In genomic region chr17:14202291-14203030, GRCm38 (mm10) we compare ENCODE assay signal across 8 mouse cellular contexts. TPM values are rescaled to one million over a fixed set of nuclear protein-coding genes. Genes with fewer than 3 reads are reported as not detected.
A peak's percentile ranks its signal among the peaks of the same experiment; 100 is the strongest.
DNase-seq lines count a peak whose midpoint lies in the region; ATAC-seq and TF ChIP-seq lines count a peak whose summit lies in the region.

No protein-coding gene starts in this region.

- peak overlapping the region; percentile 83 for H3K4me2 ChIP-seq in heart, embryonic 16.5 days (ENCODE audit: low read depth, low read length)
- peak overlapping the region; percentile 92 for H3K4me2 ChIP-seq in neural tube, embryonic 12.5 days (replicated peaks)

- H3K27me3 ChIP-seq in cerebellum, adult 2 months (ENCODE audit: control insufficient read depth, insufficient read depth, low read length) = no peaks in the 10 kb centered on the region; the same call in 1 of the 2 replicates
- peaks cover 45% of the 10 kb centered on the region for H3K27me3 ChIP-seq in heart, embryonic 16.5 days (ENCODE audit: control insufficient read depth, insufficient read depth, low read length)
- H3K27me3 ChIP-seq in limb, embryonic 10.5 days (ENCODE audit: low read depth, poor library complexity, severe bottlenecking) = peaks cover 71% of the 10 kb centered on the region
- H3K27me3 ChIP-seq in neural tube, embryonic 12.5 days (replicated peaks) = peaks cover 55% of the 10 kb centered on the region

- no peaks in the 10 kb centered on the region for H3K9me3 ChIP-seq in ES-E14 (ENCODE audit: control insufficient read depth, insufficient read depth, low read depth, low read length)
- no peaks in the 10 kb centered on the region for H3K9me3 ChIP-seq in heart, embryonic 16.5 days (replicated peaks; ENCODE audit: control insufficient read depth, low read length)
- no peaks in the 10 kb centered on the region for H3K9me3 ChIP-seq in limb, embryonic 10.5 days (replicated peaks)
- H3K9me3 ChIP-seq in neural tube, embryonic 12.5 days = no peaks in the 10 kb centered on the region

- H3K27ac ChIP-seq in cerebellum, adult 2 months (ENCODE audit: insufficient read depth, low read length) = no peak overlapping the region
- H3K27ac ChIP-seq in ES-E14 (ENCODE audit: insufficient read depth, low read depth, low read length, poor library complexity, severe bottlenecking) = no peak overlapping the region
- no peak overlapping the region for H3K27ac ChIP-seq in heart, embryonic 16.5 days (ENCODE audit: low read length)
- H3K27ac ChIP-seq in limb, embryonic 10.5 days = no peak overlapping the region
- H3K27ac ChIP-seq in neural tube, embryonic 12.5 days = no peak overlapping the region

- H3K4me3 ChIP-seq in cerebellum, adult 2 months (replicated peaks; ENCODE audit: insufficient read depth, low read depth, low read length) = peak overlapping the region; percentile 56
- peak overlapping the region; percentile 83 to 87 for H3K4me3 ChIP-seq in ES-E14 (ENCODE audit: insufficient read depth in 1 of 2, low read depth in 1 of 2, low read length in 2 of 2, poor library complexity in 1 of 2, severe bottlenecking in 1 of 2)
- peak overlapping the region; percentile 65 for H3K4me3 ChIP-seq in heart, embryonic 16.5 days (ENCODE audit: low read length)
- H3K4me3 ChIP-seq in limb, embryonic 10.5 days = peak overlapping the region; percentile 77
- peak overlapping the region; percentile 54 for H3K4me3 ChIP-seq in neural tube, embryonic 12.5 days

- ATAC-seq in heart, embryonic 16.5 days (replicated peaks; ENCODE audit: extremely low read depth, insufficient read depth, low FRiP score) = no peak
- no peak for ATAC-seq in neural tube, embryonic 12.5 days (ENCODE audit: low FRiP score, low read depth)

- no peak for TF ChIP-seq POLR2A in cerebellum, adult 2 months (IDR thresholded peaks at IDR 0.05; ENCODE audit: borderline replicate concordance, insufficient read depth, low read length)

- peaks cover 9% of the 10 kb centered on the region; the same call in 1 of the 2 replicates for H3K36me3 ChIP-seq in ES-E14 (ENCODE audit: control insufficient read depth, insufficient read depth, low read length, poor library complexity, severe bottlenecking)
- no peaks in the 10 kb centered on the region for H3K36me3 ChIP-seq in heart, embryonic 16.5 days (ENCODE audit: control insufficient read depth, insufficient read depth)
- H3K36me3 ChIP-seq in limb, embryonic 10.5 days = no peaks in the 10 kb centered on the region
- no peaks in the 10 kb centered on the region for H3K36me3 ChIP-seq in neural tube, embryonic 12.5 days

- H3K9ac ChIP-seq in ES-E14 (ENCODE audit: insufficient read depth, low read depth, low read length, poor library complexity, severe bottlenecking) = peak overlapping the region; percentile 84
- H3K9ac ChIP-seq in heart, embryonic 16.5 days (ENCODE audit: low read length) = peak overlapping the region; percentile 71
- H3K9ac ChIP-seq in neural tube, embryonic 12.5 days = no peak overlapping the region

- peaks cover 2% of the 10 kb centered on the region for H3K4me1 ChIP-seq in cerebellum, adult 2 months (ENCODE audit: control insufficient read depth, insufficient read depth, low read length)
- peaks cover 8 to 31% of the 10 kb centered on the region in 2 experiments; a peak in 3 of 4 replicates for H3K4me1 ChIP-seq in ES-E14 (ENCODE audit: control insufficient read depth in 2 of 2, insufficient read depth in 2 of 2, low read length in 2 of 2, poor library complexity in 1 of 2)
- peaks cover 10% of the 10 kb centered on the region for H3K4me1 ChIP-seq in heart, embryonic 16.5 days (ENCODE audit: control insufficient read depth, insufficient read depth, low read length)
- peaks cover 50% of the 10 kb centered on the region for H3K4me1 ChIP-seq in limb, embryonic 10.5 days
- H3K4me1 ChIP-seq in neural tube, embryonic 12.5 days = peaks cover 22% of the 10 kb centered on the region

- in situ Hi-C loops in ES-E14 (cut with MboI; ENCODE audit: low sequenced_read_pairs in 2 of 2, unreplicated experiment in 2 of 2) = no loop called here

- no peak for DNase-seq in cerebellum, adult 2 months
- DNase-seq in cerebellum, adult 18-20 months = no peak
- DNase-seq in ES-E14 (ENCODE audit: low read depth, low spot score) = no peak
- peak; percentile 51 for DNase-seq in limb, embryonic 10.5 days (ENCODE audit: low spot score)
- no peak for DNase-seq in gastrocnemius, postnatal 4 days (ENCODE audit: low spot score in 2 of 2)
- no peak for DNase-seq in urinary bladder, adult 2 months (ENCODE audit: low spot score)

- no peak for TF ChIP-seq CTCF in cerebellum, adult 2 months (IDR thresholded peaks at IDR 0.05; ENCODE audit: borderline replicate concordance, insufficient read depth, low read depth, low read length)

- WGBS in cerebellum, adult 2 months = 3% methylated on average over 18 of the region's 18 CpGs
- 5% methylated on average over 18 of the region's 18 CpGs for WGBS in heart, embryonic 16.5 days
- 3% methylated on average over 18 of the region's 18 CpGs for WGBS in limb, embryonic 10.5 days
- WGBS in neural tube, embryonic 12.5 days = 2% methylated on average over 18 of the region's 18 CpGs

TF ChIP-seq in ES-E14, 5 proteins besides CTCF, POLR2A, EP300 and RAD21:
- no peak for TF ChIP-seq MAFK (IDR thresholded peaks at IDR 0.05; ENCODE audit: insufficient read depth, low read depth, low read length)

RNA-seq across cellular contexts. Expression of gene Dact2, which starts 1.6 kb away (rescaled TPM):
- 6.5 and 7.2 TPM in 2 replicates for polyA plus RNA-seq in cerebellum, adult 2 months (2012; rRNA removed)
- total RNA-seq in ES-E14 (2012; rRNA removed) = 6.7 and 13.6 TPM in 2 replicates
- 2.7 and 4.6 TPM in 2 replicates for polyA plus RNA-seq in heart, embryonic 16.5 days (2015; fragmentation: Nextera tagmentation; extraction: Ambion mirVana)
- polyA plus RNA-seq in limb, embryonic 10.5 days (2016; fragmentation: Nextera tagmentation; extraction: Ambion mirVana) = 0.50 and 1.0 TPM in 2 replicates
- 0.64 and 0.70 TPM in 2 replicates for polyA plus RNA-seq in neural tube, embryonic 12.5 days (2016; fragmentation: Nextera tagmentation; extraction: Ambion mirVana)
- 1 to 10 TPM; 4.7 to 5.1 TPM for total RNA-seq in gastrocnemius, postnatal 4 days (2021)
- 1.2 and 1.4 TPM in 2 replicates for polyA plus RNA-seq in urinary bladder, adult 2 months (2012; rRNA removed)
